Mouse (Mus musculus) kidney, adult 2 months (tissue): ENCODE results near the gene Wars2. TPM values are rescaled to one million over a fixed set of nuclear protein-coding genes. Genes with fewer than 3 reads are reported as not detected.

Experiments
- DNase-seq: peaks from one replicate; pipeline ENCODE4 v3.0.0; 2021
- H3K27ac ChIP-seq: fragments of 200-500 bp; 2 replicates; pipeline ENCODE4 v1.5.1; 2012; ENCODE audit warnings: low read depth, low read length, control low read depth, inconsistent platforms; ENCODE audit not compliant: insufficient read depth
- H3K27me3 ChIP-seq: fragments of 200-500 bp; replicated peaks from 2 replicates; pipeline ENCODE4 v1.6.1; 2012; ENCODE audit warnings: mild to moderate bottlenecking, moderate library complexity, low read length, inconsistent platforms; ENCODE audit not compliant: control insufficient read depth, insufficient read depth
- H3K36me3 ChIP-seq: fragments of 200-500 bp; 2 replicates; pipeline ENCODE4 v1.6.1; 2012; ENCODE audit warnings: mild to moderate bottlenecking, moderate library complexity, low read length, inconsistent platforms; ENCODE audit not compliant: control insufficient read depth, insufficient read depth
- H3K4me1 ChIP-seq: fragments of 200-500 bp; 2 replicates; pipeline ENCODE4 v1.6.1; 2011; ENCODE audit warnings: low read length; ENCODE audit not compliant: control insufficient read depth, insufficient read depth
- H3K4me3 ChIP-seq: fragments of 200-500 bp; 2 replicates; pipeline ENCODE4 v1.5.1; 2011; ENCODE audit warnings: mild to moderate bottlenecking, low read depth, low read length, control low read depth; ENCODE audit not compliant: insufficient read depth
- CTCF ChIP-seq: fragments of 200-500 bp; conservative IDR thresholded peaks from 2 replicates; pipeline ENCODE4 v1.5.1; 2011; ENCODE audit warnings: low read depth, mild to moderate bottlenecking, control low read depth, low read length, moderate library complexity, mixed read lengths; ENCODE audit not compliant: insufficient read depth, insufficient read length
- POLR2A ChIP-seq: fragments of 200-500 bp; IDR thresholded peaks from one replicate; pipeline ENCODE4 v1.6.1; 2011; ENCODE audit warnings: low read depth, low read length, control low read depth
- WGBS: fragments of 180-500 bp; shearing (Covaris S2); methylation state at CpG from one replicate; pipeline ENCODE4 v1.1.7; 2018; 5-methylcytosine and 5-hydroxymethylcytosine counted together
- polyA plus RNA-seq: library from polyadenylated mRNA; depleted of rRNA; stranded (reverse); fragments of >200 nt; gene quantifications from 2 replicates; pipeline ENCODE4 v1.2.3, GENCODE M21; 2012

The Wars2 gene
- polyA plus RNA-seq, 1 experiment = 8.4 TPM

DNA sequence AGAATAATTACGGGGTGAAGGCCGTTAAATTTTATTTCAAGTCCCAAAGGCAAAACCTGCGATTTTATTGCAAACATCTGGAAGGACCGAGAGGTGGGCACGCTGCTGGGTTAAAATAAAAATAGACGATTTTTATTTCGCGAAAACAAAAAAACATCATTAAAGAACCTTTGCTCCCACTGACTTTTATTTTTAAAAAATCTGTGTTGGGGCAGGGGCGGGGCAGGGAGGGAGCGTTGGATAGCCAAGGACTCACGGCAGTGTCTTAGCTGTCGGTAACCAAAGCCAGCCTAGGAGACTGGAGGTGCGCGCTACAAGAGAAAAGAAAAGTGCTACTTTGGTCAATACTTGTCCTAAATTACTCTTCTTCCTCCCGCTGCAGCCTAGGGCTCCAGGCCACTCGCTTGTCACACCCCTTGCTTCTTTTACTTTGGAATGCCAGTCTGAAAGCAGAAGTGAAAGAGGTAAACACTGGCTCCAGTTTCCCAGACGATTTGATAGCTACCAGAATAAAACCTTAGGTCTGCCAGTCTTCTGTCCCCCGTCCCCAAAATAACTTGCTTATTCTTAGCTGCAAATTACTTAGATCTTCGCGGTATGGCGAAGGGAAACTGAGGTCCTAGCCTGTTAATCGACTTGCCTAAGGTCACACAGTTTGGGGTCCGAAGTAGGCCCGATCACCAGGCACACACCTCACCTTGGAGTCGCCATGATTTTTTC is 108.1 kb downstream of the Wars2 start:
- H3K4me1 ChIP-seq = 0 out of 2 replicates have a peak, but pooled peaks cover 4% of the 10 kb centered on the region
- H3K27me3 ChIP-seq = peaks cover 19% of the 10 kb centered on the region
- no peak overlapping the region for H3K4me3 ChIP-seq
- 7% methylated on average over 25 of the region's 25 CpGs for WGBS
- H3K36me3 ChIP-seq = no peaks in the 10 kb centered on the region
- TF ChIP-seq CTCF (no peak), POLR2A (no peak)
- DNase-seq = no peak
- H3K27ac ChIP-seq = no peak overlapping the region

DNA sequence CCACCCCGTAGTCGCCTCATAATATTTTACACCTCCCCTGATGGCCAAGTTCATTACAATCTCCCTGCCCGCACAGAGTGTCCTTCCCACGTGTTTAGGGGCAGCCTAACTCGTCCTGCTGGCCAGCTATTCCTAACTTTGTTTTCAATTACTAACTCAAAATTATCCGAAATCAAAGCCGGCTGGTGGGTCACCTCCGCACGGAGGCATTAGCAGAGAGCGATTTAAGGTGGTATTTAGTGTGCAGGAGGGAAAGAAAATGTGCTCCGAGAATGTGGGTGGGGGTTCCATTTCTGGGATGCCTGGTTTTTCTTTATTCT is 108.6 kb downstream of the Wars2 start:
- H3K4me3 ChIP-seq = no peak overlapping the region
- H3K27me3 ChIP-seq = peaks cover 19% of the 10 kb centered on the region
- WGBS = 7% methylated on average over 11 of the region's 11 CpGs
- no peak for DNase-seq
- H3K4me1 ChIP-seq = 0 out of 2 replicates have a peak, but pooled peaks cover 8% of the 10 kb centered on the region
- no peaks in the 10 kb centered on the region for H3K36me3 ChIP-seq
- TF ChIP-seq POLR2A (no peak), CTCF (no peak)
- no peak overlapping the region for H3K27ac ChIP-seq

DNA sequence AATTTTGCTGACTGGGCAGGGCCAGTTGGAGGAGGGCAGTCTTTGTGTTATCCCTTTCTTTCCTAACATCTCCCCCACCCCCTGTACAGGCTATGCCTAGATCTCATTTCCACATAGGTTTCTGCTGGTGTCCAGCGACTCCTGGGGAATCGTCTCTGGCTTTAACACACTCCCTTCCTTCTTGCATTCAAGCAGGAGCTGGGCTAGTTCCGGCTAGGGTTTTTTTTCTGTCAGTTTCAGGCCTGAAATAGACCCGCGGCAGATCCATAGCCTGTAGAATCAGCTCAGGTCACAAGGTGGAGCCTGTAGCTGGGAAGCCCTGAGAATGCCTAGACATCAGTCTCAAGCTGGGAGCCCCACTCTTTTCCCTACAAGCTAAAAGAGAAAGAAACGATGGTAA is 109.0 kb downstream of the Wars2 start:
- Histone ChIP-seq H3K27me3 (peaks cover 20% of the 10 kb centered on the region), H3K27ac (no peak overlapping the region), H3K36me3 (no peaks in the 10 kb centered on the region), H3K4me1 (0 out of 2 replicates have a peak, but pooled peaks cover 8% of the 10 kb centered on the region), H3K4me3 (no peak overlapping the region)
- 5% methylated on average over 6 of the region's 6 CpGs for WGBS
- TF ChIP-seq POLR2A (no peak), CTCF (no peak)
- DNase-seq = no peak

DNA sequence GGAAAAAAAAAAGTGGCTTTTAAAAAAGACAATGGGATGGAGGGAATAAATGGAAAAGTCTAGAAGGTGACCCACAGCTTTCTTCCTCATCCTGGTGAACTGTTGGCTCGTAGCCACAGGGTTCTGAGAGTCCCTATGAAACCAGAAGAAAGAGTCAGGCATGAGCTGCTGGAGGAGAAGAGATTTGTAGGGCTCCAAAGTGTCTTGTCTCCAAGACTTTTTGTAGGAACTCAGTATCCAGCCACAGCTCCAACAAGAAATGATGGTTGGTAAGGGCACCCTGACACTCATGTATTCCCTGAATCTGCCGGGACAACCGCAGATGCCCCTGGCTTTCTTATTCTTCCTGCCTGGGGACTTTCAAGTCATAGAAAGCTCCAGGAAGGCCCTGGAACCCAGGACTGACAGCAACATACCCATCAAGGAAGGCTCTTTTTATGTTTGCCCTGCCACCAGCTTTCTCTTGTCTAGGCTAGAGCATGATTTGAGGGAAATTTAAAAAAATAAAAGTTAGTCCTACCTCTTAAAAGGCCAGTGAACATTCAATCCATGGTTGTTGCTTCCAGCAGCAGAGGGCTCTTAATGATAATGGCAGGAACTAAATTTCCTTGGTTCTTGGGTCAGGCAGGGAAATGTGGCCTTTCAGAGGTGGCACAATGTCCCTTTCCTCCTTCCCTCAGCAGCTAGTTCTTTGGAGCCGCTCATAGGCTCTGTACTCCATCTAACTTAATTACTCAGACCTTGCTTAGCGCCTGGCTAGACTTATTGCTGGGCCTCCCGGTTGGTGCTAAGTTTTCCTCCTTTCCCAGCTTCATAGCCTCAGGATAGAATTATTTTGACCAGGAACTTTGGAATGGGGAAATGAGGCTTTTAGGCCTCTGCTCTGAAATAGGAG is 110.7 kb downstream of the Wars2 start:
- TF ChIP-seq CTCF = no peak
- no peak for TF ChIP-seq POLR2A
- WGBS = 26% methylated on average over 6 of the region's 6 CpGs
- H3K27me3 ChIP-seq = peaks cover 28% of the 10 kb centered on the region
- H3K4me3 ChIP-seq = no peak overlapping the region
- H3K4me1 ChIP-seq = 0 out of 2 replicates have a peak, but pooled peaks cover 8% of the 10 kb centered on the region
- H3K27ac ChIP-seq = no peak overlapping the region
- H3K36me3 ChIP-seq = no peaks in the 10 kb centered on the region
- no peak for DNase-seq

DNA sequence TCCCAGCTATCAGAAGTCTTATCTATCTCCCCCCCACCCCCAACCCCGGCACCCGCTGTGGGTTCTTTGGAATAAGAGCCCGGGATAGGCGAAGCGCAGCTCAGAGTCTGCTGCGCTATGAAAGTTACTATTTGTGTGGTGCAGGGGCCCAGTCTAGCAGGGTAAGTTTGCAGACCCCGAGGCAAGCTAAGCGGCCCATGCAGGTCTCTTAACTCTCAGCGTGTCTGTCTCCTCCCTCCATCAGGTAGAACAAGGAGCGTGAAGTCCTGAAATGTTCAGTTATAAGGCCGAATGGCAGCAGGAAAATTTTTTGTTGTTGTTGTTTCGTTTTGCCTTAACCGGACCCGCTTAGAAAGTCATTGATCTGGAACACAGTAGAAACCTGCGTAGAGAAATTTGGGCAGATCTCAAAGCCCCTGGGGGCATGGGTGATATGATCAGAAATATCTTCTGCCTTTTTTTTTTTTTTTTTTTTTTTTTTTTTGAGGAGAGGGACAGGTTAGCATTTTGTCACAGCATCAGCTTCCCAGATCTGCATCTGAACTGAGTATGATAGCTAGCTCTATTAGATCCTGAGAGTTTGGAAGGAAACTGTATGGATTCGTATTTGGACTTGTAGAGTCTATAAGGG is 111.7 kb downstream of the Wars2 start:
- Histone ChIP-seq H3K4me1 (0 out of 2 replicates have a peak, but pooled peaks cover 8% of the 10 kb centered on the region), H3K4me3 (no peak overlapping the region), H3K27me3 (peaks cover 32% of the 10 kb centered on the region), H3K36me3 (no peaks in the 10 kb centered on the region), H3K27ac (no peak overlapping the region)
- WGBS = 12% methylated on average over 16 of the region's 16 CpGs
- no peak for DNase-seq
- TF ChIP-seq CTCF = no peak
- TF ChIP-seq POLR2A = no peak

DNA sequence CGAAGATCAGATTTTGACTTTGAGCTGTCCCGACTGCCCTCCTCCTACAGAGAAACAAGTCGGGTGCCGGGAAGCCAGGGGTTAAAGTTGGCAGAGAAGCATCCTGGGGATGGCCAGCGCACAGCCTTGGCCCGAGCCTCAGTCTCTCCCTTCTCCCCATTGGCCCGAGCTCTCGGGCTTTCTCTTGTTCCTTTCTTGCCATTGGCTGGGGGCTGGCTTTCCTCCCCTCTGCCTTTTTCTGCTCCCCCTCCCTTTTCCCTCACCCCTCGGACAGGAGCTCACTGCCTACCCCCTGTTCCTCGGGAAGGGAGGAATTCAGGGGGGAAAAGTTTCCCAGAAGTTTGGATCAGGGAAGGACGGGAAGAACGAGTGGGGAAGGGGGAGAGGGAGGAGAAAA is 112.2 kb downstream of the Wars2 start:
- H3K4me1 ChIP-seq = 0 out of 2 replicates have a peak, but pooled peaks cover 8% of the 10 kb centered on the region
- no peak overlapping the region for H3K27ac ChIP-seq
- under 1% methylated on average over 12 of the region's 12 CpGs for WGBS
- peaks cover 32% of the 10 kb centered on the region for H3K27me3 ChIP-seq
- no peaks in the 10 kb centered on the region for H3K36me3 ChIP-seq
- no peak overlapping the region for H3K4me3 ChIP-seq
- DNase-seq = no peak
- TF ChIP-seq POLR2A (no peak), CTCF (no peak)
